Mouse (Mus musculus) megakaryocyte, embryonic 14.5 days (primary cell): ENCODE results near the gene Eef2k.

Source experiments
- FLI1 ChIP-seq: IDR thresholded peaks from 2 replicates; pipeline ENCODE4 v1.6.1; 2012; ENCODE audit warnings: low read length, inconsistent platforms, mixed read lengths
- GATA1 ChIP-seq: IDR thresholded peaks from 3 replicates; pipeline ENCODE4 v1.6.1; 2012; ENCODE audit warnings: mixed read lengths, low read length, inconsistent platforms, borderline replicate concordance

GRCm38 (mm10) chr7:120817552-120817951 lies 25.1 kb upstream of the Eef2k start:
- TF ChIP-seq GATA1 = no peak
- no peak for TF ChIP-seq FLI1
